Mouse (Mus musculus) bone marrow, adult 2 months (tissue): Measurements from ENCODE around the gene Slit3. TPM values are rescaled to one million over a fixed set of nuclear protein-coding genes. Genes with fewer than 3 reads are reported as not detected.

Source experiments
- H3K27ac ChIP-seq: fragments of 200-500 bp; 2 replicates; pipeline ENCODE4 v1.5.1; 2012; ENCODE audit warnings: low read depth, mild to moderate bottlenecking, control low read depth, inconsistent platforms, low read length; ENCODE audit not compliant: control insufficient read depth, poor library complexity, insufficient read depth
- H3K4me1 ChIP-seq: fragments of 200-500 bp; 2 replicates; pipeline ENCODE4 v1.6.1; 2011; ENCODE audit warnings: low read length; ENCODE audit not compliant: control insufficient read depth, insufficient read depth
- H3K4me3 ChIP-seq: fragments of 200-500 bp; replicated peaks from 2 replicates; pipeline ENCODE3; 2011; ENCODE audit warnings: mild to moderate bottlenecking, low read depth, low read length, control low read depth; ENCODE audit not compliant: control insufficient read depth
- CTCF ChIP-seq: fragments of 200-500 bp; IDR thresholded peaks from 2 replicates; pipeline ENCODE4 v1.5.1; 2011; ENCODE audit warnings: low read length, control low read depth; ENCODE audit not compliant: control insufficient read depth, insufficient read depth
- POLR2A ChIP-seq: fragments of 200-500 bp; IDR thresholded peaks from 2 replicates; pipeline ENCODE4 v1.6.1; 2011; ENCODE audit warnings: low read depth, mild to moderate bottlenecking, control low read depth, low read length, borderline replicate concordance; ENCODE audit not compliant: control insufficient read depth
- WGBS: fragments of 180-500 bp; shearing (Covaris S2); methylation state at CpG from one replicate; pipeline ENCODE4 v1.1.7; 2018; 5-methylcytosine and 5-hydroxymethylcytosine counted together
- polyA plus RNA-seq: library from polyadenylated mRNA; stranded (reverse); fragments of >200 nt; gene quantifications from 2 replicates; pipeline ENCODE4 v1.2.4, GENCODE M21; 2011; ENCODE audit warnings: low replicate concordance; ENCODE audit not compliant: missing spikeins, insufficient read depth, insufficient read length

The Slit3 gene
- polyA plus RNA-seq, 1 experiment, result 2.0 TPM

- Histone ChIP-seq H3K4me3 (no peak overlapping the region), H3K27ac (no peak overlapping the region), H3K4me1 (no peaks in the 10 kb centered on the region)
- TF ChIP-seq POLR2A, result no peak
- no peak for TF ChIP-seq CTCF
- WGBS, result 85% methylated on average over 8 of the region's 8 CpGs
Observed at GRCm38 (mm10) chr11:35336558-35336957, 215.5 kb downstream of the Slit3 start.

DNA sequence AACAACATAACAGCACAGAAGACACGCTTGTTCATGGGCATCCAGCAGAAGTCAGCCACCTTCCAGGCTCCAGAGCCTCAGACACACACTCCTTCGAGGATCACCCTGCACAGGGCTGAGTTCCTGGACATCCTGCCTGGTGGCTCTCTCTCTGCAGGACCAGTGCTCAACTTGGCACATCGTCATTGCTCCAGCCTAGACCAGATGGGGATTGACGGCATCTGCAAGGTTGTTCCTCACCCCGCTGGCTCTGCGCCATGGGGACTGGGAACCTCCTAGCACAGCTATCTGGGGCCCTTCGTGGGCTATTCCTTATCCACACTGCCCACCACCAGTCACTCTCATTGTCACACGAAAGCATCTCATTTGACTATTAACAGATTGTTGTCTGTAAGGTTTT, 216.5 kb downstream of the Slit3 start:
- 70% methylated on average over 8 of the region's 8 CpGs for WGBS

DNA sequence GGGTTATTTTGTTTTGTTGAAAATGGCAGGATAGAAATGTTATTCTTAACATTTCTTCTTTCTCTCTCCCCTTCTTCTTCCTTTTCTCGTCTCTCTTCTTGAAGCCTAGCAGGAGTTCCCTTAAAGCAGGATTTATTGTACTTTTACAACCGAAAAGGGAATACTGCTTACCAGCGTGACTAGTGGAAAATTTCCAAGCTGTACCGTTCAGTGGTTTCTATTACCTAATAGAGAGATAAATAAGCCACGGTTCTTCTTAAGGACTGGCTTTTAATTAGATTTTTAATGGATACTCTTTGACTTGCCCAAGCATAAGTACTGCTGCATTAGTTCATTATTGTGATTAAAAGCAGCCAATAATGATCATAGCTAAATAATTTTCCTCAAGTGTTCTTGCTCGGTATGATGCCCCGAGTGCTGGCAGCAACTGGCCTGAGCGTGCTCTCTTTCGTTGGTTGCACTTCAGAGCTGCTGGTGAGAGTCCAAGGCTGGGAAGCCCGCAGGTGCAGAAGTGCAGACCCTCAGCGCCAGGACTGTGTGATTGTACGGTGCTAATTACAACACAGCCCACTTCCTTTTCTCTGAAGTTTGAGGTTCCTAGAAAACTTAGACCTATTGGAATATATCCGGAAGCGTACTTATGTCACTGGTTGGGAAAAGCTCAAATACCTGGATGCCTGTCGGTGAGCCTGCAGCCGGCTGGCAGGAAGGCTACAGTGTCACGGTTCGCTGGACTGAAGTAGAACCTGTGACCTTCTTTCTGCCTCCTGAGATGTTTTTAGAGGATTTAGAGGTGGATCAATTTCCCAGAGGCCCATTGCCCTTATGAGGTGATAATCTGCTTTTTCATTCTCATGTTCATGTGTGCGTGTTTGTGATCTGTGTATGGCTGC, 217.1 kb downstream of the Slit3 start:
- no peaks in the 10 kb centered on the region for H3K4me1 ChIP-seq
- 76% methylated on average over 19 of the region's 19 CpGs for WGBS
- no peak overlapping the region for H3K4me3 ChIP-seq
- TF ChIP-seq POLR2A, result no peak
- no peak for TF ChIP-seq CTCF
- H3K27ac ChIP-seq, result no peak overlapping the region

More for the DNA sequence above, 216.5 kb downstream of the Slit3 start:
- Histone ChIP-seq H3K4me3 (no peak overlapping the region), H3K27ac (no peak overlapping the region), H3K4me1 (no peaks in the 10 kb centered on the region)
- TF ChIP-seq CTCF, result no peak
- TF ChIP-seq POLR2A, result no peak

DNA sequence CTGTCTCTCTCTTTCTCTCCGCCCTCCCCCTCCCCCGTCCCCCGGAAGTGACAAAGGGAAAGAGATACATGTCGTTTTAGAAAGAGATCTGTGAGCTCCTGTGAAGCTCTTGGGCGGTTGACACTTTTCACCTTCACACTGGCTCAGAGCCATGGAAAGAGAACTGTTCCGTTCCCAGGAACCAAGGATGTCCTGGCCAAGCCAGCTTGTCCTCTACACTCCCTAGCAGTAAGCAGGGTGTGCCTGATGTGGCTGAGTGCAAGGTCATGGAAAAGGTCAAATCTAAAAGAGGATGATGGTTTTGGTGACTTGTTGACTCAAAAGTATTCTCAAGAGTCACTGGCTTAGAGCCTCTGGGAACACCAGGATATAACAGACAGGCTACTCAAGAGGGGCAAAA, 219.7 kb downstream of the Slit3 start:
- WGBS, result 74% methylated on average over 6 of the region's 6 CpGs
- no peak overlapping the region for H3K27ac ChIP-seq
- H3K4me3 ChIP-seq, result no peak overlapping the region
- no peaks in the 10 kb centered on the region for H3K4me1 ChIP-seq
- TF ChIP-seq CTCF, result no peak
- TF ChIP-seq POLR2A, result no peak

DNA sequence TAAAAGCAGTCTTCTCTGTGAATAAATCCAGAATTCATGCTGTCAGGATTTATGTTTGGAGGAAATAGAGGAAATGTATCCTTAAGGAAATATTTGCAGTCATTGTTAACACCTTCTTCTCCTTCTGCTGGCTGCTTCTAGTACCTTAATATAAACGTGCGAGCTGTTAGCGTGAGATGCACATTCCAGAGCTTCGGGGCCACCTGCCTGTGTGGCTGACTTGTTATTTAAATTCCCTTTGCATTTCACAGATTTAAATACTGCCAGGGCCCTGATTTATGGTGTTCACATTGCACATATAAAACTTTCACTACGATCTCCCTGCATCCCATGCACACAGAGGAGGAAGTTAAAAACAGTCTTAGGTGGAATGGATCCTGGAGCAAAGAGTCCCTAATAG, 221.5 kb downstream of the Slit3 start:
- H3K4me3 ChIP-seq, result no peak overlapping the region
- no peaks in the 10 kb centered on the region for H3K4me1 ChIP-seq
- no peak for TF ChIP-seq CTCF
- no peak for TF ChIP-seq POLR2A
- no peak overlapping the region for H3K27ac ChIP-seq
- WGBS, result 79% methylated on average over 5 of the region's 5 CpGs

- Histone ChIP-seq H3K27ac (no peak overlapping the region), H3K4me1 (no peaks in the 10 kb centered on the region), H3K4me3 (no peak overlapping the region)
- no peak for TF ChIP-seq CTCF
- no peak for TF ChIP-seq POLR2A
- WGBS, result 73% methylated on average over 13 of the region's 13 CpGs
Observed at GRCm38 (mm10) chr11:35345696-35346480, 224.9 kb downstream of the Slit3 start.

- Histone ChIP-seq H3K4me3 (no peak overlapping the region), H3K27ac (no peak overlapping the region), H3K4me1 (no peaks in the 10 kb centered on the region)
- TF ChIP-seq CTCF (no peak), POLR2A (no peak)
- WGBS, result 58% methylated on average over 4 of the region's 4 CpGs
Observed at GRCm38 (mm10) chr11:35348099-35348498, 227.1 kb downstream of the Slit3 start.

DNA sequence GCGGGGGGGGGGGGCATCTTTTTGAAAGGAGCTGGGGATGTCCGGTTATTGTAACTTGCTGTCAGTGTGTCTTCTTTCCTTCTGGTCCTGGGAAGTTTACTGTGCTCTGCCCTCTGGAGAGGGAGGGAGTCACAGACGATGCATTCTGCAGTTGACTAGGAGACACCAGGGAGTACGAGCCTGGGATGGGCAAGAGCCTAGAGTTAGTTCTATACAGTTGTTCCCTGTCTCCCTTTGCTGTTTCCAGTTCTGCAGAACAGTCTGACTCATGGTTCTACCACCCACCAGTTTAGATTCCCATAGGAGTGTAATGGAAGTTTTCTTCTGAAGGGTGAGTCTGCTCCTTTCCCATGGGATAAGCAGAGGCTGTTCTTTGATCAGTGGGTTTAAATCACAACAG, 229.9 kb downstream of the Slit3 start:
- Histone ChIP-seq H3K4me1 (no peaks in the 10 kb centered on the region), H3K4me3 (no peak overlapping the region), H3K27ac (no peak overlapping the region)
- no peak for TF ChIP-seq CTCF
- WGBS, result 62% methylated on average over 4 of the region's 4 CpGs

DNA sequence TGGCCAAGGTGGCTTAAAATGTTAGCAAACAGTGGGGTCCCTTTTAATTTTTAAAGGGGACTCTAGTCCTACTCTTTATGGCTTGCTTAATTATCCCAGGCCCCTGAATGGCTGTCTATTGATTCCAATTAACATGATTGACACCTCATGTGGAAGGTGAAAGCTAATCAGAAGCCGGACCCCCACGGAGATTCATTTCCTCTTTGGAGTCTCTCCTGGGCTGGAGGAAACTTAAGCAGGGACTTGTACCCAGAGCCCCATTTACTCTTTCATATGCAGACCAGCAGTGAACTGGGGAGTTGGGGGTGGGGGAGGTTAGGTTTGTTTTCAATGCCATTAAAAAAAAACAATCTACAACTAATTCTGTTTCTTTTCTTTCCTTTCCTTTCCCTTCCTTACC, 230.4 kb downstream of the Slit3 start:
- TF ChIP-seq POLR2A (no peak), CTCF (no peak)
- H3K27ac ChIP-seq, result no peak overlapping the region
- H3K4me1 ChIP-seq, result no peaks in the 10 kb centered on the region
- H3K4me3 ChIP-seq, result no peak overlapping the region
- WGBS, result 40% methylated on average over 2 of the region's 2 CpGs
